Mouse (Mus musculus): ENCODE measurements around the gene Matn4. TPM values are rescaled to one million over a fixed set of nuclear protein-coding genes. Genes with fewer than 3 reads are reported as not detected.

The Matn4 gene
- total and polyA plus RNA-seq, 3 experiments = 0.26 to 0.70 (median 0.43) TPM

GRCm38 (mm10) chr2:164366947-164367346 is 38.0 kb downstream of the Matn4 start:
- 0 out of 2 replicates have a peak, but pooled peaks cover 1% of the 10 kb centered on the region for H3K27me3 ChIP-seq (ENCODE audit: control insufficient read depth, insufficient read depth, low read length)
- no peaks in the 10 kb centered on the region for H3K4me1 ChIP-seq (ENCODE audit: control insufficient read depth, insufficient read depth, low read length)
- H3K9ac ChIP-seq (ENCODE audit: low read depth, low read length) = no peak overlapping the region
- no peak for DNase-seq
- no peaks in the 10 kb centered on the region for H3K36me3 ChIP-seq (ENCODE audit: control insufficient read depth, insufficient read depth, low read length)
- H3K27ac ChIP-seq = no peak overlapping the region
- TF ChIP-seq EP300 (IDR thresholded peaks at IDR 0.05; ENCODE audit: insufficient read depth, low read depth, low read length) (no peak), CTCF (IDR thresholded peaks at IDR 0.05) (no peak), POLR2A (IDR thresholded peaks at IDR 0.05; ENCODE audit: insufficient read depth, low read depth, low read length) (no peak)
- intact Hi-C loops (cut with DNase I) = no loop called here
- WGBS = 21% methylated on average over 3 of the region's 3 CpGs
- no peak overlapping the region for H3K4me3 ChIP-seq
- no peaks in the 10 kb centered on the region for H3K79me2 ChIP-seq (replicated peaks; ENCODE audit: control insufficient read depth, insufficient read depth, low read length)

- intact Hi-C loops (cut with DNase I) = no loop called here
- DNase-seq = no peak
- H3K4me1 ChIP-seq (ENCODE audit: control insufficient read depth, insufficient read depth, low read length) = no peaks in the 10 kb centered on the region
- no peak overlapping the region for H3K9ac ChIP-seq (ENCODE audit: low read depth, low read length)
- H3K4me3 ChIP-seq = no peak overlapping the region
- WGBS = 36% methylated on average over 13 of the region's 13 CpGs
- H3K27me3 ChIP-seq (ENCODE audit: control insufficient read depth, insufficient read depth, low read length) = 0 out of 2 replicates have a peak, but pooled peaks cover 3% of the 10 kb centered on the region
- H3K36me3 ChIP-seq (ENCODE audit: control insufficient read depth, insufficient read depth, low read length) = no peaks in the 10 kb centered on the region
- no peaks in the 10 kb centered on the region for H3K79me2 ChIP-seq (replicated peaks; ENCODE audit: control insufficient read depth, insufficient read depth, low read length)
- TF ChIP-seq POLR2A (IDR thresholded peaks at IDR 0.05; ENCODE audit: insufficient read depth, low read depth, low read length) (no peak), EP300 (IDR thresholded peaks at IDR 0.05; ENCODE audit: insufficient read depth, low read depth, low read length) (no peak), CTCF (IDR thresholded peaks at IDR 0.05) (no peak)
- no peak overlapping the region for H3K27ac ChIP-seq
These were observed 43.8 kb downstream of the Matn4 start for GRCm38 (mm10) chr2:164360974-164361657.

- no peaks in the 10 kb centered on the region for H3K4me1 ChIP-seq (ENCODE audit: control insufficient read depth, insufficient read depth, low read length)
- intact Hi-C loops (cut with DNase I) = no loop called here
- no peaks in the 10 kb centered on the region for H3K79me2 ChIP-seq (replicated peaks; ENCODE audit: control insufficient read depth, insufficient read depth, low read length)
- no peak overlapping the region for H3K9ac ChIP-seq (ENCODE audit: low read depth, low read length)
- no peak for TF ChIP-seq EP300 (IDR thresholded peaks at IDR 0.05; ENCODE audit: insufficient read depth, low read depth, low read length)
- TF ChIP-seq POLR2A (IDR thresholded peaks at IDR 0.05; ENCODE audit: insufficient read depth, low read depth, low read length) = no peak
- no peak for TF ChIP-seq CTCF (IDR thresholded peaks at IDR 0.05)
- no peak overlapping the region for H3K27ac ChIP-seq
- DNase-seq = no peak
- WGBS = 71% methylated on average over 5 of the region's 5 CpGs
- H3K36me3 ChIP-seq (ENCODE audit: control insufficient read depth, insufficient read depth, low read length) = no peaks in the 10 kb centered on the region
- no peak overlapping the region for H3K4me3 ChIP-seq
- H3K27me3 ChIP-seq (ENCODE audit: control insufficient read depth, insufficient read depth, low read length) = 0 out of 2 replicates have a peak, but pooled peaks cover 3% of the 10 kb centered on the region
These were observed 45.3 kb downstream of the Matn4 start for GRCm38 (mm10) chr2:164359668-164360067.

GRCm38 (mm10) chr2:164359031-164359430 is 45.9 kb downstream of the Matn4 start:
- DNase-seq = no peak
- Histone ChIP-seq H3K36me3 (ENCODE audit: control insufficient read depth, insufficient read depth, low read length) (no peaks in the 10 kb centered on the region), H3K9ac (ENCODE audit: low read depth, low read length) (no peak overlapping the region), H3K79me2 (replicated peaks; ENCODE audit: control insufficient read depth, insufficient read depth, low read length) (no peaks in the 10 kb centered on the region), H3K4me1 (ENCODE audit: control insufficient read depth, insufficient read depth, low read length) (no peaks in the 10 kb centered on the region), H3K4me3 (no peak overlapping the region), H3K27me3 (ENCODE audit: control insufficient read depth, insufficient read depth, low read length) (0 out of 2 replicates have a peak, but pooled peaks cover 3% of the 10 kb centered on the region), H3K27ac (no peak overlapping the region)
- 75% methylated on average over 5 of the region's 5 CpGs for WGBS
- TF ChIP-seq POLR2A (IDR thresholded peaks at IDR 0.05; ENCODE audit: insufficient read depth, low read depth, low read length) = no peak
- TF ChIP-seq CTCF (IDR thresholded peaks at IDR 0.05) = no peak
- TF ChIP-seq EP300 (IDR thresholded peaks at IDR 0.05; ENCODE audit: insufficient read depth, low read depth, low read length) = no peak
- intact Hi-C loops (cut with DNase I) = no loop called here

GRCm38 (mm10) chr2:164358373-164358772 is 46.6 kb downstream of the Matn4 start:
- H3K4me1 ChIP-seq (ENCODE audit: control insufficient read depth, insufficient read depth, low read length) = no peaks in the 10 kb centered on the region
- 85% methylated on average over 3 of the region's 3 CpGs for WGBS
- peak; percentile 37 for TF ChIP-seq CTCF (IDR thresholded peaks at IDR 0.05)
- no peak for TF ChIP-seq EP300 (IDR thresholded peaks at IDR 0.05; ENCODE audit: insufficient read depth, low read depth, low read length)
- no peak overlapping the region for H3K4me3 ChIP-seq
- intact Hi-C loops (cut with DNase I) = no loop called here
- H3K79me2 ChIP-seq (replicated peaks; ENCODE audit: control insufficient read depth, insufficient read depth, low read length) = no peaks in the 10 kb centered on the region
- 0 out of 2 replicates have a peak, but pooled peaks cover 3% of the 10 kb centered on the region for H3K27me3 ChIP-seq (ENCODE audit: control insufficient read depth, insufficient read depth, low read length)
- no peak overlapping the region for H3K9ac ChIP-seq (ENCODE audit: low read depth, low read length)
- no peaks in the 10 kb centered on the region for H3K36me3 ChIP-seq (ENCODE audit: control insufficient read depth, insufficient read depth, low read length)
- DNase-seq = no peak
- no peak overlapping the region for H3K27ac ChIP-seq

GRCm38 (mm10) chr2:164356177-164356967 is 48.6 kb downstream of the Matn4 start:
- Histone ChIP-seq H3K9ac (ENCODE audit: low read depth, low read length) (no peak overlapping the region), H3K4me1 (ENCODE audit: control insufficient read depth, insufficient read depth, low read length) (no peaks in the 10 kb centered on the region), H3K79me2 (replicated peaks; ENCODE audit: control insufficient read depth, insufficient read depth, low read length) (no peaks in the 10 kb centered on the region), H3K36me3 (ENCODE audit: control insufficient read depth, insufficient read depth, low read length) (no peaks in the 10 kb centered on the region), H3K27ac (no peak overlapping the region), H3K4me3 (no peak overlapping the region), H3K27me3 (ENCODE audit: control insufficient read depth, insufficient read depth, low read length) (0 out of 2 replicates have a peak, but pooled peaks cover 2% of the 10 kb centered on the region)
- 74% methylated on average over 11 of the region's 11 CpGs for WGBS
- intact Hi-C loops (cut with DNase I) = no loop called here
- no peak for DNase-seq
- no peak for TF ChIP-seq POLR2A (IDR thresholded peaks at IDR 0.05; ENCODE audit: insufficient read depth, low read depth, low read length)
- no peak for TF ChIP-seq CTCF (IDR thresholded peaks at IDR 0.05)
- TF ChIP-seq EP300 (IDR thresholded peaks at IDR 0.05; ENCODE audit: insufficient read depth, low read depth, low read length) = no peak

All from heart, adult 2 months (tissue).